Mouse (Mus musculus) regulatory T cell (primary cell): ENCODE data around the gene Tmco1.

Experiments used
- in situ Hi-C: fragments of 300-600 bp; cut with MboI, MseI; formaldehyde crosslinking; loops from one replicate; pipeline ENCODE4 v1.15.1; 2025; ENCODE audit warnings: high pct_unique_total_duplicates

Tmco1 gene

GRCm38 (mm10) chr1:167283441-167284257 is 24.5 kb upstream of the Tmco1 start:
- in situ Hi-C loops: no loop called here

GRCm38 (mm10) chr1:167284258-167284836 is 23.8 kb upstream of the Tmco1 start:
- in situ Hi-C loops: no loop called here

GRCm38 (mm10) chr1:167284837-167285319 is 23.3 kb upstream of the Tmco1 start:
- in situ Hi-C loops: no loop called here

- in situ Hi-C loops: no loop called here
These were observed 23.0 kb upstream of the Tmco1 start, which contains the start of gene Uck2 for GRCm38 (mm10) chr1:167285320-167285355. TSS of gene Uck2 (minus strand) at chr1:167285320.

DNA sequence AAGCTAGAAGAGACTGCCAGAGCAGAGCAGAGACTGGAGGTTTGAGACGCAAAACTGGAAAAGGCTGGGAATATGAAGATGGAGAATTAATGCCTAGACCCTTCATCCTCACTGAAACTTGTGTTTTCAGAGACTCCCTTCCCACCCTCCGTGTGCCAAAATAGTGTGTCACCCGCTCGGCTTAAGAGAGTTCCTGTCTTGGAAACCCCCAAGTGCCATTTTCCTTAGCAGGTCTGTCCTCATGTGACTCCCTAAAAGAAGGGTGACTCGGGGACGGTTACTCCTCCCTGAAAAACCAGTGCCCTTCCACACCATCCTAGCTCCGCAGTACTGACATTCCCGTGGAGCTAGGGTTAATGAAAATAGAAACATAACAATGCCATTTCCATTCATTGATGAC is 22.8 kb upstream of the Tmco1 start:
- in situ Hi-C loops: no loop called here

DNA sequence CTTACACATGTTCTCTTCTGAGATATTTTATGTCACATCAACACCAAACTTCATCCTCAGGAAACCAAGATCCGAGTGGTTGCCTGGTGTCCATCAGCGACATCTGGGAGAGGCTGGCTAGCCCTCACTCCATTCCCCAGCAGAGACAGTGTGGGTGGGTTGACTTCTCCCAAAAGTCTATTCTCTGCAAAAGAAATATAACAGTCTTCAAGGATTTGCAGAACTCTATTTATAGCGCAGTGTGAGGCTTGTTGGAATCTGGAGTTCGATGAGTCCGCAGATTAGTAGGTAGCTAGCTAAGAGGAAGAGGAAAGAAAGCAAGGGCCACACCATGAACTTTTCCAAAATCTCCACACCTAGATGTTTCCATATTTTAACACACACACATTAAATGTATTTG is 21.0 kb upstream of the Tmco1 start:
- in situ Hi-C loops: no loop called here

GRCm38 (mm10) chr1:167288665-167289538 is 19.3 kb upstream of the Tmco1 start:
- in situ Hi-C loops: no loop called here

GRCm38 (mm10) chr1:167289567-167290262 is 18.5 kb upstream of the Tmco1 start:
- in situ Hi-C loops: no loop called here

DNA sequence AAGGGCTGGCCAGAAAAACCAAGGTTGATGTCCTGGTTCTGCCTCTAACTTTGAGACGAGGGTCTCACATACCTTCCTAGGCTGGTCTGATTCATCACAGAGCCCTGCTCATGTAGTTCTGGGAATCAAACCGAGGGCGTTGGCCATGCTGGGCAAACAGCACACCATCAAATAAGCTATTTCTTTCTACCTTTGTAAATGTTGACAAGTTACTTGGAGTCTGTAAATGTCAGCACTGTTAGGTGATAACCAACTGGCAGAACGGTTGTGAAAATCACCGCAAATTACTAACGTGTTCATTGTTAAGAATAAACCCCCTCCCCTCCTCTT is 17.9 kb upstream of the Tmco1 start:
- in situ Hi-C loops: no loop called here

DNA sequence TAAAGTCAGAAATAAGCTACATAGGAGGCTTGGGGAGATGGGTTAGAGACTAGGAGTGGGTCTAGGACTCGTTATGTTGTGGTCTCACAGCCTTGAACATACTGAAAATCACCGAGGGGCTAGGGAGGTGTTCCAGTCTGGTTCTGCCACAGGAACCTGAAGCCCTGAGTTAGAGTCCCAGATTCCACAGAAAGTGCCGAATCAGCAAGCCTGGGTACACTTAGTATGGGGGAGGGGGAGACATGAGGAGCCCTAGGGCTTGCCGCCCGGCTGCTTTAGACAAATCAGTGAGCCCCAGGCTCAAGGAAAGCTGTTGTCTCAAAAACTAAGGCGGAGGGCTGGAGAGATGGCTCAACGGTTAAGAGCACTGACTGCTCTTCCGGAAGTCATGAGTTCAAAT is 16.6 kb upstream of the Tmco1 start:
- in situ Hi-C loops: no loop called here

DNA sequence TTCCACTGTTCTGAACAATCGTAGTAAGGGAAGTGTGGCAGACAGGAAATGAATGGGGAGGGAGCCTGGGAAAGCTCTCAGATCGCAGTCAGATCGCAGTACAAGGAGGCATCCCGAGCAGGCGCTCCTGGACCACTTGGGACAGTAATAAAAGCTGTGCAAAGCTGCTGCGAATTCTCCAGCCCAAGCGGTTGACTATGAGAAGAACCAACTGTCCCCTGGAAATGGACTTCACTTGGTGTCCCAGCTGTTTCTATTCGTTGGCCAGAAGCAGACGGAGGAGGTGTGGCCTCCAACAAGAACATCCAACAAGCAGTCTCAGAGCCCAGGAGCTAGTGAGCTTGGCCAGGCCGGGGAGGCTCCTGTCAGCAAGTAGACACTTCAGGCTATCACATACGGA is 15.7 kb upstream of the Tmco1 start:
- in situ Hi-C loops: no loop called here

- in situ Hi-C loops: no loop called here
These were observed 12.3 kb upstream of the Tmco1 start for GRCm38 (mm10) chr1:167295679-167296402.

GRCm38 (mm10) chr1:167300122-167300521 is 8.1 kb upstream of the Tmco1 start:
- in situ Hi-C loops: loop anchor here (5.0 kb wide), 1 partner anchor 37 kb away; no protein-coding TSS in a partner anchor

DNA sequence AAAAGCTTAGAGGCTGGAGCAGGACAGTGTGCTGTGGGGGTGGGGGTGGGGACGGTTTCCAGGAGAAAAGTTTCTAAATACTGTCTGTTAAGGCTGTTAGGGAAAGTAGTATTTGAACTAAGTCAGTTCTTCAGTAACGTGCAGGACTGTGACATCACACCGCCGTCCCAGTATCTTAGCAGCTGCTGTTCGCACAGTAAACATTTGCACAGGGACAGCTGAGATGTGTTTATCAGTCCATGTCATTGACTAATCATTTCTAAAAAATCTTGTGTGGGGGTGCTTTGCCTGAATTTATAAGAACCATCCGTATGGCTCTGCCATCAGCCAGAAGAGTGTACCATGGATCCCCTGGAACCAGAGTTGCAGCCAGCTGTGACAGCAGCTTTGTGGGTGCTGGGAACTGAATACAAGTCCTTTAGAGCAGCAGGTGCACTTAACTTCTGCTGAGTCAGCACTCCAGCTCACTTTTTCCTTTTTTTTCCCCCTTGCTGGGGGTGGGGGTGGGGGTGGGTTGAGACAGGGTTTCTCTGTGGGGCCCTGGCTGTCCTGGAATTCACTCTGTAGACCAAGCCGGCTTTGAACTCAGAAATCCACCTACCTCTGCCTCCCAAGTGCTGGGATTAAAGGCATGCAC is 2.6 kb upstream of the Tmco1 start:
- in situ Hi-C loops: no loop called here

DNA sequence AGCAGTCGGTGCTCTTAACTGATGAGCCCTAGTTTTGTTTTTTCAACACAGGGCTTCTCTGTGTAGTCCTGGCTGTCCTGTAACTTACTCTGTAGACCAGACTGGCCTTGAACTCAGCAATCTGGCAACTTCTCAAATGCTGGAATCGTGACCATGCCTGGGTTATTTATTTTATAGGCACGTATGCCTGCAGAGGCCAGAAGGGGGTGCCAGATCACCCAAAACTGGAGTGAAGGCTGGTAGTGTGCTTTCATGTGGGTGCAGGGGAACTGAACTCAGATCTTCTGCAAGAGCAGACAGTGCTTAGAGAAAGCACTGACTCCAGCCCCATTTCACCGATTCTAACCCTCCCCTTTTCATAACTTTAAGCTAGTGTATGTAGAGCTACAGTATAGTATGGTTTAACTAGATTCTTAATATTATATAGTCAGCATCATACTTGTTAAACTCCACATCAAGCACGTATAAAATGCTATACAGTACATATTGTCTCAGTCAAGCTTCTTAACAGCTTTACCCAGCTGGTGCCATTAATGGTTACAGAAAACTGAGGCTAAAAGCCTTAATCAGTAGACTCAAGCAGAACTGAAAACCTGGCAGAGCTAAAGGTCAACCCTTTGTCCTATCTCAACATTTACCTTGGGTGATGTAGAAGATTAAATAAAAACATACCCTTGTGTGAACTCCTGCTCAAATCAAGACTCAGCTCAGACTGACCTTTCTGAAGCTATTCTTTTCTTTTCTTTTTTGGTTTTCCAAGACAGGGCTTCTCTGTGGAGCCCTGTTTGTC is 1.5 kb upstream of the Tmco1 start:
- in situ Hi-C loops: no loop called here

DNA sequence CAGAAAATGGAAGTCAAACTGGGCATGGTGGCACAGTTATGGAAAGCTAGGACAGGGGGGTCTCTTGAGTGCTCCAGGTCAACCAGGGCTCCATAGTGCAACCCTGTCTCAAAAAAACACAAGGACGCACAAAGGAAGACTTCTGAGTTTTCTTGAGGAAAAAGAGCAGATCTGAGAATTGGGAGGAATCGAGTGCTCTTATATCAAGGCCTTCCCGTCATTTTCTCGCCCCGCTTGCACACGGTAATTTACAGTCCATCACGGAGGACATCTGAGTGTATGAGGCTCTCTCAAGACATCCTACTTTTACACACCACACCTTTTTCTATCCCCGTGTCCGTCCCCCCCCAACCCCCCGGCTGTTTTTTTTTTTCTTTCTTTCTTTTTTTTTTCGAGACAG is 504 bp upstream of the Tmco1 start:
- in situ Hi-C loops: no loop called here

GRCm38 (mm10) chr1:167312367-167312766 is 4.2 kb downstream of the Tmco1 start:
- in situ Hi-C loops: no loop called here

- in situ Hi-C loops: no loop called here
These were observed 5.0 kb downstream of the Tmco1 start for GRCm38 (mm10) chr1:167313220-167313619.

GRCm38 (mm10) chr1:167321691-167322090 is 13.5 kb downstream of the Tmco1 start:
- in situ Hi-C loops: no loop called here

DNA sequence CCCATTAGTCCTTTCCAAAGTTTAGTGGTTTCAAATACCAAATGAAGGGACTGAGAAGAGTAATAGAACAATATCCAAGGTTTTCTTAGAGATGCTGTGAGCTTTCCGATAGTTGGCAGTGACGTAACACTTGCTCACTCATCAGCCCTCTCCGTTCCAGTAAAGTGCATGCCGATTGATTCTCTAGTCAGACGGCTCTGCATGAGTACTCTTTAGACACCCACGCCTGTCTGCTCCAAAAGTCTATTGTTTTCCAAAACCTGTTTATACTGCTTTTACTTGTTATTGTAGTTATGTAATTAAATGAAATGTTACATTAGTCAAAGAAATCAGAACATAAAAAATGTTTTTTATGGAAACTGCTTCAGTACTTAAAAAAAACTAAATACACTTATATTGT is 20.6 kb downstream of the Tmco1 start:
- in situ Hi-C loops: no loop called here
